Mouse (Mus musculus) intestine, embryonic 14.5 days (tissue): ENCODE measurements around the gene Espnl. TPM values are rescaled to one million over a fixed set of nuclear protein-coding genes. Genes with fewer than 3 reads are reported as not detected.

Experiments
- ATAC-seq: fragments of 200-750 bp; cut with Nextera tagmentation; replicated peaks from 2 replicates; pipeline ENCODE4 v1.8.0; 2017; ENCODE audit warnings: low read depth, moderate number of reproducible peaks, moderate TSS enrichment, moderate library complexity; ENCODE audit not compliant: low FRiP score, low TSS enrichment
- DNase-seq: peaks from one replicate; pipeline ENCODE4 v3.0.0-alpha.2; 2018; ENCODE audit warnings: low spot score
- H3K27ac ChIP-seq: fragments of 300-500 bp; sonication (generic); 2 replicates; pipeline ENCODE4 v1.5.1; 2014; ENCODE audit warnings: low read depth, mild to moderate bottlenecking, control low read depth
- H3K27me3 ChIP-seq: fragments of 300-500 bp; sonication (generic); replicated peaks from 2 replicates; pipeline ENCODE4 v1.6.1; 2014; ENCODE audit warnings: low read length, control low read depth; ENCODE audit not compliant: control insufficient read depth, insufficient read depth
- H3K36me3 ChIP-seq: fragments of 300-500 bp; sonication (generic); 2 replicates; pipeline ENCODE4 v1.6.1; 2014; ENCODE audit warnings: low read length, control low read depth; ENCODE audit not compliant: control insufficient read depth, insufficient read depth
- H3K4me1 ChIP-seq: fragments of 300-500 bp; sonication (generic); replicated peaks from 2 replicates; pipeline ENCODE4 v1.6.1; 2014; ENCODE audit warnings: low read length, control low read depth, mixed read lengths; ENCODE audit not compliant: control insufficient read depth, insufficient read depth
- H3K4me2 ChIP-seq: fragments of 300-500 bp; sonication (generic); 2 replicates; pipeline ENCODE4 v1.6.1; 2014; ENCODE audit warnings: low read length
- H3K4me3 ChIP-seq: fragments of 300-500 bp; sonication (generic); 2 replicates; pipeline ENCODE4 v1.5.1; 2014; ENCODE audit warnings: low read depth, low read length, control low read depth, mixed read lengths
- H3K9ac ChIP-seq: fragments of 300-500 bp; sonication (generic); 2 replicates; pipeline ENCODE4 v1.6.1; 2014; ENCODE audit warnings: mild to moderate bottlenecking, low read length
- H3K9me3 ChIP-seq: fragments of 300-500 bp; sonication (generic); 2 replicates; pipeline ENCODE4 v1.6.1; 2016; ENCODE audit warnings: low read length, control low read depth; ENCODE audit not compliant: control insufficient read depth
- whole genome bisulfite sequencing: fragments of 180-500 bp; shearing (Covaris S2); extraction: QIAGEN DNeasy Blood & Tissue Kit; methylation state at CpG from one replicate; pipeline ENCODE4 v1.1.7; 2014; 5-methylcytosine and 5-hydroxymethylcytosine counted together
- polyA plus RNA-seq: library from polyadenylated mRNA; unstranded; fragments of >200 nt; fragmentation: Nextera tagmentation; extraction: Ambion mirVana; gene quantifications from 2 replicates; pipeline ENCODE4 v1.2.1, GENCODE M21; 2014

The Espnl gene
- polyA plus RNA-seq, 1 experiment from 2014 or later = not detected

GRCm38 (mm10) chr1:91292101-91292825 lies 29.6 kb upstream of the Espnl start:
- no peak overlapping the region for H3K27ac ChIP-seq
- peaks cover 17% of the 10 kb centered on the region for H3K36me3 ChIP-seq
- H3K4me3 ChIP-seq = no peak overlapping the region
- H3K9ac ChIP-seq = no peak overlapping the region
- no peaks in the 10 kb centered on the region for H3K4me1 ChIP-seq
- no peak overlapping the region for H3K4me2 ChIP-seq
- ATAC-seq (no peak), DNase-seq (no peak)
- 92% methylated on average over 11 of the region's 11 CpGs for WGBS
- H3K9me3 ChIP-seq = no peaks in the 10 kb centered on the region
- H3K27me3 ChIP-seq = no peaks in the 10 kb centered on the region

GRCm38 (mm10) chr1:91295544-91295943 lies 26.3 kb upstream of the Espnl start:
- peaks cover 9% of the 10 kb centered on the region for H3K36me3 ChIP-seq
- no peak overlapping the region for H3K9ac ChIP-seq
- WGBS = 92% methylated on average over 6 of the region's 6 CpGs
- H3K27ac ChIP-seq = no peak overlapping the region
- ATAC-seq (no peak), DNase-seq (no peak)
- H3K9me3 ChIP-seq = no peaks in the 10 kb centered on the region
- no peaks in the 10 kb centered on the region for H3K27me3 ChIP-seq
- H3K4me3 ChIP-seq = no peak overlapping the region
- no peaks in the 10 kb centered on the region; the same call in 1 of the 2 replicates for H3K4me1 ChIP-seq
- H3K4me2 ChIP-seq = no peak overlapping the region

GRCm38 (mm10) chr1:91297799-91298744 lies 23.8 kb upstream of the Espnl start, which contains the start of gene Scly:
Scly (plus strand) TSS chr1:91298338.
- under 1% methylated on average over 59 of the region's 65 CpGs for WGBS
- H3K36me3 ChIP-seq = 0 out of 2 replicates have a peak, but pooled peaks cover 5% of the 10 kb centered on the region

GRCm38 (mm10) chr1:91299026-91299706 lies 22.7 kb upstream of the Espnl start:
- ATAC-seq = no peak
- Histone ChIP-seq H3K9me3 (no peaks in the 10 kb centered on the region), H3K4me1 (peaks cover 6% of the 10 kb centered on the region), H3K9ac (peak overlapping the region; percentile 27), H3K36me3 (0 out of 2 replicates have a peak, but pooled peaks cover 5% of the 10 kb centered on the region), H3K4me2 (peak overlapping the region; percentile 85), H3K27me3 (no peaks in the 10 kb centered on the region), H3K4me3 (peak overlapping the region; percentile 85), H3K27ac (no peak overlapping the region)
- WGBS = 72% methylated on average over 13 of the region's 13 CpGs
- no peak for DNase-seq

More at GRCm38 (mm10) chr1:91297799-91298744, 23.8 kb upstream of the Espnl start, which contains the start of gene Scly:
- H3K4me2 ChIP-seq = peak within 1 kb of the TSS; percentile 85
- peaks cover 6% of the 10 kb centered on the region for H3K4me1 ChIP-seq
- DNase-seq = peak; percentile 92
- peak; percentile 99 for ATAC-seq
- no peak within 1 kb of the TSS for H3K27ac ChIP-seq
- peak within 1 kb of the TSS; percentile 85 for H3K4me3 ChIP-seq
- H3K9me3 ChIP-seq = no peaks in the 10 kb centered on the region
- peak within 1 kb of the TSS; percentile 63 for H3K9ac ChIP-seq
- H3K27me3 ChIP-seq = no peaks in the 10 kb centered on the region

GRCm38 (mm10) chr1:91299707-91300426 lies 22.0 kb upstream of the Espnl start:
- Histone ChIP-seq H3K9me3 (no peaks in the 10 kb centered on the region), H3K27me3 (no peaks in the 10 kb centered on the region), H3K9ac (no peak overlapping the region), H3K4me3 (no peak overlapping the region), H3K36me3 (0 out of 2 replicates have a peak, but pooled peaks cover 5% of the 10 kb centered on the region), H3K4me1 (peaks cover 6% of the 10 kb centered on the region), H3K27ac (no peak overlapping the region), H3K4me2 (no peak overlapping the region)
- ATAC-seq (no peak), DNase-seq (no peak)
- WGBS = 63% methylated on average over 5 of the region's 5 CpGs

- DNase-seq = no peak
- ATAC-seq = no peak
- Histone ChIP-seq H3K4me2 (no peak overlapping the region), H3K36me3 (0 out of 2 replicates have a peak, but pooled peaks cover 10% of the 10 kb centered on the region), H3K27me3 (no peaks in the 10 kb centered on the region), H3K27ac (no peak overlapping the region), H3K4me1 (peaks cover 6% of the 10 kb centered on the region), H3K9ac (no peak overlapping the region), H3K4me3 (no peak overlapping the region), H3K9me3 (no peaks in the 10 kb centered on the region)
- WGBS = 52% methylated on average over 3 of the region's 3 CpGs
Observed at GRCm38 (mm10) chr1:91301206-91301920, 20.5 kb upstream of the Espnl start.

GRCm38 (mm10) chr1:91302021-91302420 lies 19.9 kb upstream of the Espnl start:
- ATAC-seq = no peak
- no peak overlapping the region for H3K27ac ChIP-seq
- no peak overlapping the region for H3K4me2 ChIP-seq
- H3K9me3 ChIP-seq = no peaks in the 10 kb centered on the region
- DNase-seq = no peak
- no peak overlapping the region for H3K9ac ChIP-seq
- 91% methylated on average over 3 of the region's 3 CpGs for WGBS
- H3K36me3 ChIP-seq = peaks cover 10% of the 10 kb centered on the region
- H3K4me3 ChIP-seq = no peak overlapping the region
- peaks cover 6% of the 10 kb centered on the region for H3K4me1 ChIP-seq
- no peaks in the 10 kb centered on the region for H3K27me3 ChIP-seq
